Mouse (Mus musculus): ENCODE measurements at regions not wholly inside any gene's neighbourhood (a gene's known extent, or its start where the extent isn't known, plus 50 kb on each side); places are given as distances from the start of the nearest gene placed in this dataset.

DNA sequence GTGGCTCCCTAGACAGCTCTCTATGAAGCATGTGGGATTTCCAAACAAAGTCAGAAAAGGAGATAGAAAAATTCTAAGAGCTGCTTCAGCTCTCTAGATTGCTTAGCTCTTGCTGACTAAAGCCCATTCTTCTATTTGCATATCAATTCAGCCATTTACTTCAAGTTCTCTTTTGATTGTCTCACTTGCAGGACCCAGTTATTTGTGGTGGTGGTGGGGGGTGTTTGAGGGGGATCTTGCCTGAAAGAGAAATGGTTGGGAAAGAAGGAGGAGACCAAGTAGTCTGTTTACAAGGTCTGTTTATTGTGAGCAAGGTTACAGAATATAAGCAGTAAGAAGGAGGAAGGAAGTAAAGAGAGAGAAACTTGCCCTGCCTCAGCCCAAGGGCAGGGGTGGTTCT, 135.6 kb downstream of the Bche start:
- DNase-seq (ENCODE audit: inconsistent ontology term): no peak

DNA sequence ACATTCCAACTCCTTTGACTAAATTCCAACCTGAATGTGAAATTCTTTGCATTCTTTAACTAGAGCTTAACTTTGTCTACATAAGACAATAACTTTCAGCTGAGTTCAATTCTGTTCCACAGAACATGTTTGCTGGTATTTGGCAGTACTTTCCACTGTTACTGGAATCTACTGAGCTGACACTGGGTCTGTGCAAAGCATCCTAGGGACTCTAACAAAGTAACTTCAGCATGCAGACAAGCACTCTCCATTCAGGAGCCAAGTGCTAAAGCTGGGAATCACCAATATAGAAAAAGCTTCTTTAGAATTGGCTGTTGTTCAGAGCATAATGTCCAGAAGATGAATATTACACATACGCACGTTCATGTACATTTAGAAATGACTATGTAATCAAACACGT, 138.9 kb downstream of the Bche start:
- peak; percentile 75 for DNase-seq (ENCODE audit: inconsistent ontology term)

All from Muller cell, postnatal 12 days (primary cell).